Mouse (Mus musculus) thymus, postnatal 4 days (tissue): ENCODE data around the gene Slc26a3.

Experiments
- DNase-seq: peaks from one replicate; pipeline ENCODE4 v3.0.0; 2021

Slc26a3 gene

DNA sequence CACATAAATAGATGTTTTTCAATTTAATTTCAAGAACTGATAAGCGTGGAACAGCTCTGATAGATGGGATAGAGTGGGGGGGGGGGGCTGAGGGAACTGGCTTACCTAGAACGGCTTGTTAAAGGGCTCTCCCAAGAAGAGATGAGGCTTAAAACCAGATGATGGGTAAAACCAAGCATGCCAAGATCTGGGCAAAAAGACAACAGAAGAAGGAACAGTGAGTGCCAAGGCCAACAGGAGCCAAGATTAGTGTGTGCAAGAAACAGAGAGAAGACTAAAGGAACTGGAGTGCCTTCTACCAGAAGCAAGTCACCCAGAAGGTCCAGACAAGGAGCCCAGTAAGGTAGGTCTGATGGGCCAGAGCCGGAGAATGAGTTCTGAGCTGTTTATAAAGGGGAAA lies at the start of gene Slc26a3:
Gene Slc26a3, plus strand, starts transcription at position 301 of the 400 bp plus-strand sequence.
- no peak for DNase-seq

DNA sequence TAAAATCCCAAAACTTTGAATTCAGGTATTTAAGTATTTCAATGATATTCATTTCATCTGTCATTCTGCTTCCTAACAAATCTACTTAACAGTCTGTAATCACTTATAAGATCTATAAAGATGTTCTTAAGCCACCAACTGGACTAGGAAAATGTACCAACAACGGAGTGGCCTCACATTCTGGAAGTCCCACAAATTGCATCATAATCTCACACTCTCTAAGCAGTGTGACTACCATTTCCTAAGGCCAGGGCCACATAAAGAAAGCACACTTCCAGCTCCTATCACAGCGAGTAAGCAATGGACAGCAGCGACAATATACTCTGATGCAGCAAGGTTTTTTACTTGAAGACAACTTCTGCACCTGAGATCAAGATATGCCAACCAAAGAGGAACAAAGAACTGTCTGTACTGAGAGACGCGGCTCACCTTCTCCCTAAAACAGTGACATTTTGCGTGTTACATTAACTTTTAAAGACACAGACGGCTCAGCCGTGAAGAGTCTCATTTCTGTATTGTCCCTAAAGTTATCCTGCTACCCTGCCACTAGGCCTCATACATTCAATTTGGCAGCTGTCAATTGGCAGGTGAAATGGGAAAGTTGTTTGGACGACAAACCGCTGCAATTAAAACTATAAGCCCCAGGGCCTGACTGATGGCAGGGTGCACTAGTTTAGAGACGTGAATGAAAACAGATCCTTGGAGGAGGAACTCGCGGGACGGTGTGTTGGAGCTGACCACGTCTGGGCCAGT lies 40.3 kb upstream of the Slc26a3 start:
- DNase-seq = no peak

DNA sequence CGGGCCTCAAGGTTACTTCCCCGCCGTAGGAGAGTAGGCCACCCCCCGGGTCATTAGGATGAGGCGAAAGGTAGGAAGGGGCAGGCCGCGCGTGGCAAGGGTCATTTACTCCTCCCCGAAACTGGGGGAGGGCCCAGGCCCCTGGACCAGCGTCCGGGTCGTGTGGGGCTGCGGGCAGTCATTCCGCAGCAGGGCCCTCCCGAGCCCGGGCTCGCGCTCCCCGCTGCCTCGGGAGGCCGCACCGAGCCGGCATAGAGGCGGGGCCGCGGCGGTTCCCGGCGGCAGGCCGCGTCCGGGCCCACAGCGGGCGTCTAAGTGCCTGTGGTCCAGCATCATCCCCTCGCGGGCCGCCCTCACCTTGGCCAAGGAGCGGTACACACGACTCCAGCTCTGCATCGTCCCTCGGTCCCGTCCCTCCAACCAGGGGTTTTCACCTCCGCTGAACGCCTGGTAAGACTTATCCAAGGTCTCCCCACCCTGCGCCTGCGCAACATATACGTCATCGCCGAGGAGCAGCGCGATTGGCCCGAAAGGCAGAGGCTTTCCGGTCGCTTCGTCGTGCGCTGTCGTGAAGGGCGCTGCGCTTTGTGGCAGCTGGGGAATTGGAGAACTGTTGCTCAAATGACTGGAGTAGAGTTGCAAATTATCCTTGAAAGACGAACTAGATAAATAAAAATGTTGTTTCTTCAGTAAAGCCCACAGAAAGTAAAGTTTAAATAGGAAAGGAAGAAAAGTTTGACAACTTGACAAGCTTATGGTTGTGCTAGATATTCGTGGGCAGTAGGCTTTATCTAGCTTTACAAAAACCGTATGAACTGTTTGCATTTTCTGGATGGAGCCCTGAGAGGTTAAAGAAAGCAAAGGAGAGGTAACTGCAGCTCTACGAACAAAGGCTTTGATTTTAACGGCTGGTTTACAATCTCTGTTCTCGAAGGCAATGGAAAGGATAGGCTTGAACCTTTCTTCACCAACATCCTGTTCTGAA lies 39.4 kb upstream of the Slc26a3 start, which contains the start of gene Dld:
Gene Dld, minus strand, starts transcription at position 510 of the 985 bp plus-strand sequence.
- DNase-seq = peak; percentile 97

DNA sequence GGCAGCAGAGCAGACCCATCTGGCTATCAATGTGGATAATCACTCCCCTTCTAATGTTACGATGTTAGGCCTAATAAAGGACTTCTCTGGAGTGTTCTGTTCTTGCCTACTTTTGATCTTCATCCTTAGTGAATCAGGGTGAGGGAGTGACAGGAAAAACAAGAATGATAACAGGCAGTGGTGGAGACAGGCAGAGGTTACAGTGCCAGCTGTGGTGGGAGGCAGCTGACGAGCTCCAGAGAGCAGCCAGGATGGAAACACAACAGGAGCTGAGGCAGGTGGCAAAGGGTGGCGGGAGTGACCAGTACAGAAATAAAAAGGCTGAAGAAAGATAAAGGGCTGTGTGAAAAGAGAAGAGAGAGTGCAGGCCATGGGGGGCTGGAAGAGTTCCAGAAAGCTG lies 24.2 kb upstream of the Slc26a3 start:
- DNase-seq = no peak

DNA sequence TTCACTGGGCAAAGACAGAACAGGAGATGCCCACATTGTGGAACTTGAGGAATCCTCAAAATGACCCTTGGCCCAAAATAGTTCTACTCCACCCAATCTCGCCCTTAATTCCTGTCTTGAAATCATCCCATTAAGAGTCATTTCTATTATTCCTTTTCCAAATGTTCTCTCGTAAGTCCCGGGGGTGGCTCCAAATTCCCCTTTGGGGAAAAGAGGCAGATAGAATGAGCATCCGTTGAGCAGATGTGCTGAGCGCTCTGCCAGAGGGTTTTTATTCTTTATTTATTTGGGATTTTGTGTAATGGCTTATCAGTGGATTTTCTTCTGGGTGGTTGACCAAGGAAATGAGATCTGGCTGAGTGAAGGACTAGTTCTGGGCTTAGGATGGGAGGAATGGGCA lies 22.9 kb upstream of the Slc26a3 start:
- DNase-seq = no peak

DNA sequence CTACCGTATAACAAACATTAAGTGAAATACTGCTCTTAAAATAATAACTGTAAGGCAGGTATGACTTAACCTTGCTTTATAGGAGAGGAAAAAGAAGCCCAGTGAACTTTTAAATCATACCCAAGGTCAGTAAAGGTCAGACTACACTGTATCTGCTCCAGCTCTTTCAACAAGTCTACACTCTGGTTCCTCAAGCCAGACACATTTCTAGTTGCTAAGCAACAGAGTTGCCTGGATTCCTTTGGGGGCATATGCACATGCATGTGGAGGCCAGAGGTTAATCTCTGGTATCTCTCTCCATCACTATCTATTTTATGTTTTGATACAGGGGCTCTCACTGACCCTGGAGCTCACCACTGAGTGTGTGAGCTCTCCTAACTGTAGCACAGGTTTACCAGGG lies 21.6 kb upstream of the Slc26a3 start:
- no peak for DNase-seq

DNA sequence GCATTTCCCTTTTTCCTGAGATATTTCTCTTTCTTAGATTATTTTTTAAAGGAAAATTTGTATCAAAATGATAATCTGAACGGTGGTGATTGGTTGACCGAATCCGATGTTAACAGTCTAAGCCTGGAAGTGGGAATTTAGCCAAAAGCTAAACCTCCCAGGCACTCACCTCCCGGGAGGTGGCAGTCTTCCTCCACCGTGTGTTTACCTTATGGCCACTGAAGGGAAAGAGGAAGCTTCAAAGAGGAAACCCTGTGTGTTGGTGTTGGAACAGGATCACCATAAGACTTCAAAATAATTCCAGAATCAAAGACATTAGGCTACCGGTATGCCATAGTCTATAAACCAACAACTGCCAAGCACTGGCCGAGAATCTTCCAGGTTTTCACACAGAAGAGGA lies 21.0 kb upstream of the Slc26a3 start:
- no peak for DNase-seq

DNA sequence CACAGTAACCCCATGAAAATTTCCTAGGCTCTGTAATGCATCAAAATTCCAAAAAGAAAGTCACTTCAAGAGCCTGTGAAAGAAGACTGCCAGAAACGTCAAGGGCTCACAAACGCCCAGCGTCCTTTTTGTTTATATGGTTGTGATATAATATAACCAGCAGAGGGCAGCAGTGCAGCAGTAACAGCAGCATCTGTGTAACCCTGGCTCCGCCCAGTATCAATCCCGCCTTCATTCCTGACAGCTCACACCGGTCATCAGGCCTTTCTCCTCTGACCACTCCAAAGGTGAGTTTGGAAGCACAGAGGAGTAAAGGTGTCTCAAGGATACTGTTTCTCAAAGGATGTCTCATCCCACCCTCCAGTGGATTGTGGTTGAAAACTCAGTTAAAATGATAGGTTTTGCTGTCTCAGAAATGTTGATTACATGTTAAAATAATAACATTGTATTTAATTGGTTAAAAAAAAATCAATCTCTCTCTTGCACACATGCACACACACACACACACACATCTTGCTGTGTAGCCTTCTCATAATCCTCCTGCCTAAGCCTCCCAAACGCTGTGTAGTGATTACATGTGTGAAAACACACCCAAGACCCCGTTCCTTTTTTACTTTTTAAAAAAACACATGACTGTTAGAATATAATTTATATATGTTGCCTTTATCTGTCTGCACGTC lies 15.9 kb upstream of the Slc26a3 start:
- DNase-seq = peak; percentile 62

DNA sequence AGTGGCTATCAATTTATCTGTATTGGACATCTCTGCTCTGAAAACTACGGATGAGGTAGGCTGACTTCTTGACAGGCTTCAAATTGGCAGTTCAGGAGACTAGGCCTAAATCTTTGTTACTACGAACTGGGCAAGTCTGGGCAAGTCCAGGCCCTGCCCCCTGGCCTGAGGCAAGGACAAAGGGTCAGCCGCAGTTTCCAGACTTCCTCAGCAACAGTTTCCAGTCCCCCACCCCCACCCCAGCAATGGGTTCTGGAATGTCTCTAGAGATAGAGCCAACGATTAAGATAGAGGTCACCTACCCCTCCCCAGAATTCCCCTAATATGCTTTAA lies 15.4 kb upstream of the Slc26a3 start:
- no peak for DNase-seq

DNA sequence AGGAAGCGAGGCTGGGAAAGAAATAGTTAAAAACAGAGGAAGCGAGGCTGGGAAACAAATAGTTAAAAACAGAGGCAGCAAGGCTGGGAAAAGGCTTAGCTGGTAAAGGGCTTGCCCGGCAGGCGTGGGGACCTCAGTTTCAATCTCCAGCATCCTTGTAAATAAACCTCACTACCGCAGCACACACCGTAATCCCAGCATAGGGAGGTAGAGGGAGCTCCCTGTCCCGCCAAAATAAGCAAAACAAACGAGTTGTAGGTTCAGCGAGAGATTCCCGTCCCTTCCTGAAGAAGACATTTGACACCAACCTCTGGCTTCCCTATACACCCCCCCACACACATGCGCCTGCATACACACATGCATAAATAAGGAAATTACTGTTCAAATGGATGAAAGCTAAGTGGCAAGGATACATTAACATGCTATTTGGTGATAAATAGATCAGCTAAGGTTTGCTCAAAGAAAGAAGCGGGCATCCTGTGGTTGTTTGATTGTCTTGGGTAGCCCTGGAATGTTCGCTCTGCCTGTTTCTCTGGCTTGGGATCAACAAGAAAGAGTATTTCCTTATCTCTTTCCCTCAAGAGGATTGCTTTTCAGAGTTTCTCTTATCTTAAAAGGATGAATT lies 14.2 kb upstream of the Slc26a3 start:
- no peak for DNase-seq

DNA sequence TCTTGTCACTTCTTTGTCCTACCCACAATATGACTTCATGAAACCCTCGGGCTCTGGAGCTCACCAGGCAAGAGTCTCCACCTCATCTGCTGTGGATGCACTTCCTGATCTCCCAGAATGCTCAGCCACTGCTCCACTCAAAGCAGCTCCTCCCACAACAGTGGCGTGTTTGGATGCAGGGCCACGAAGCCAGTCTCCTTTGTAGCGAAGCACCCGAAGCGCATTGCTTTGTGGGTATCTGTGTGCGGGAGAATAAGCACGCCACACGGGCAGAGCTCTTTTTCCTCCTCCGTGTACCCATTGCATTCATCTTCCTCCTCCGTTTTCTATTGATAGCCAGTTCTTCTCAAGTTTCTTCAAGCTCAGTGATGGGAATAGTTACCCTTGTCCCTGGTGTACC lies 13.4 kb upstream of the Slc26a3 start:
- DNase-seq = no peak

DNA sequence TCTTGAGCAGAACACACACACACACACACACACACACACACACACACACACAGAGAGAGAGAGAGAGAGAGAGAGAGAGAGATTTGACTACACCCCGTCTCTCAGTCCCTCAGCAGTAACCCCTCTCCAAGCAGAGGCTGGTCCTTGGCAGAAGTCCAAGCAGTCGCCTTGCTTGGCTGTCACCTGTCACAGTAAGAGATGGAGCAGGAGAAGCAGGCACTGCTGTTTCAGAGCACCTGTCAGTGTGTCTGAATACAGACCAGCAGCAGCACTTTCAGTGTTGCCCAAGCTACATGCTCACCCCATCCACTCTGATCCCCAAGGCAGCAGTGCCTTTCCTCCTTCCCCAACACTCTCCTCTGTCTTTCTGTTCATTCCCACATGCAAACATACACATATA lies 9.8 kb upstream of the Slc26a3 start:
- no peak for DNase-seq

DNA sequence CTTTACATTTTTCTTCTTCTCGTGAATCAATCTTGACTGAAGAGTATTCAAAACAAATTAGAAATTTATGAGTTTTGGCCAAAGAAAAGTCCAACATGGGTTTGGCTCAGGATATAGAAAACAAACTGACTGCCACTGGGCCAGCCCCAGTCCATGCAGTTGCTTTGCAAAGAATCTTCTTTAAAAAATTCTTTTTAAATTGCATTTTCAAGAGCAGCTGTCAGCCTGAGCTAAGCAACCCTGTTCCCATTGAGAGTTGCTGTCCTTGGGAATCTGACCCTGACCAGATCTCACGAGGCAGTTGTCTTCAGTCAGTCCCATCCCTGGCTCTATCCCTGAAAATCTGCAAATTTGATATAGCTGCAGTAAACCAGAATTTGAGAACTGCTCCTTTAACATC lies 8.2 kb upstream of the Slc26a3 start:
- DNase-seq = no peak

DNA sequence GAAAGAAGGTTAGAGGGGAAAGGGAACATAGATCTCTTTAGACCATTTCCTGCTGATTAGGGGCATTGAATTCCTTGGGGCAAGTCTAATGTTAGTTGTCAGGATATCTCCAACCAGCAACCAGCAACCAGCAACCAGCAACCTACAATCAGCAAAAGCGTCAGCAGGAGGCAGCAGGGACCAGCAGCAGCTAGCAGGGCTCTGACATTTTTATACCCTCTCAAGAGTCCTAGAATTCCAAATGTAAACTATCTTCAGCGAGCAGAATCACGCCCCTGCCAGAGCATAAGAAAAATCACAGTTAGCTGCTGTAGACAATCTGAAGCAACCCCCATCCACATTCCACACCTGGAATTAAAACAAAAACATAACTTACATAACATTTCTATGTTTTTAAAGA lies 3.4 kb upstream of the Slc26a3 start:
- no peak for DNase-seq

DNA sequence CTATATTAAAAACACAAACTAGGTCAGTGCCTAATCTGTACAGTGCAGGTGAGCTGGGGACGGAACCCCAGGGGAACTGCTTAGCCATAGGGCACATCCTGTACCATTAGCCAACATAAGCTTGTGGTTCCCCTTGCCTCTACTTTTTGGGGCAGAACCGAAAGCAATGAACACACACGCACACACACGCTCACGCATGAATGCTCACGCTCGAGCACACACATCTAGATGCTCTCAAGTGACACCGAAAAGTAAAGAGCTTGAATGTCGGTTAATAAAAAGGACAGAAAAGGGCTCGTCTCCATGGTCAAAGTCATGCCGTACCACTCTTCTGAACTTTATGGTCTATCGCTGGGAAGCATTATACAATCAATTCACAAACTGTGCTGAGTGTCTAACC lies 1.0 kb downstream of the Slc26a3 start:
- no peak for DNase-seq

DNA sequence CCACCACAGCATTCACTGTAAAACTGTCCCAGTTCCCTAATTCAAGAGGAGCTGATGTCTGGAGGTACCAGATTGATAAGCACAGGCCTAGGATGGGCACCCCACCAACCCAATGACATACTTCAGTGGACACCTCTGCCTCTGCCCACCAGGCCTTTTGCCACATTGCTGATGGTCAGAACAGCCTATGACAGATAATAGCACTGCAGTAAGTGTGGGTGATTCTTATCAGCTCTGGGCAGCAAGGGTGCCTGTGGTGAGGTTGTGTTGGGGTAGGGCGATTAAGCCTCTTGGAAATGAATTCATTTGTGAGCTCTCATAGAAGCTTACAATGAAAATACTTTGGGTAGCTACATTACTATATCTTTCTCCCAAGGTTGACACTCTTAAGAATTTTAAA lies 5.2 kb downstream of the Slc26a3 start:
- DNase-seq = no peak

DNA sequence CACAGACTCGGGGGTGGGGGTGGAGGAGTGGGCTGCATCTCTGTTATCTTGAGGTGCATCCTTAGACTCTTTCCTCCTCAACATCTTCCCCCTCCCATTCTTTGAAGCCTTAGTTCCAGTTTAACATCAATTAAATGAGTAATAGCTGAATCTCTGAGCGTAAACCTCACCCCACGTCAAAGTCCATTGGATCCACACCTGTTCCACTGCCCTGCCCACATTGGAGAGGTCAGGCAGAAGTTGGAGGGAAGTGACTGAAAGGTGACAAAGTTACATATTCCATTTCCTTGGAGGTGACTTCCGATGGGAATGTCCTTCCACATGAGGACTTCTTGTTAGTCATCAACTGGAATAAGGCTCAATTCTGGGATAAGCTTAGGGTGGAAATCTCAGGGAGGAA lies 7.0 kb downstream of the Slc26a3 start:
- no peak for DNase-seq

DNA sequence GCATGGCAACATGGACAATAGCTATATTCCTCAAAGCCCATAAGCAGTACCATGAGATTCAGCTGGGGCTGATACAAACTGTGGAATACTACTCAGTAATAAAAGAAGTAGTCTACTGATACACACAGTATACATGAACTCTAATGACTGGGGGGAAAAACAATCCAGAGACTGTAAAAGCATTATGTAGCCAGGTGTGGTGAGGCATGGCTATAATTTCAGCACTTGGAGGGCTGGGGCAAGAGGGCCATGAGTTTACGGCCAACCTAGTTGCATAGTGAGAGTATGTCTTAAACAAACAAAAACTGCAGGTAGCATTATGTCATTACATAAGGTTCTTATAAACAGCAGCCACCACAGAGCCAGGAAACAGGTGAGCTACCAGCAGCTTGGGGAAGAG lies 10.2 kb downstream of the Slc26a3 start:
- no peak for DNase-seq

DNA sequence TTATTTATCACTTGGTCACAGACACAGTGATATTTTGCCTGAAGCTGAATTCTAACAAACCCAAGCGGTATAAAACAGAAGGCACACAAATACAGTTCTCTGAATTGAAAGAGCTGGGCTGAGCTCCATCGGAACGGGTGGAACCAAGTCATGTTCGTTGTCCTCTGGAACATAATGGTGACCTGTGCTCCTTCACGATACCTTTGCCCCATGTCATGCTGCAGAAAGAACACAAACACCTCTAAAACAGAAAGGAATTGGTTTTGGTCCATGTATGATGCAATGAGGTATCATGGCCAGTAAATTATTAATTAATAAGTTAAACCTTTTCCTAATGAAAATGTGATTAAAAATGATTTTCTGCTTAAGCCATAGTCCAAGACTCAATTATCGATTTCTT lies 11.3 kb downstream of the Slc26a3 start:
- no peak for DNase-seq

DNA sequence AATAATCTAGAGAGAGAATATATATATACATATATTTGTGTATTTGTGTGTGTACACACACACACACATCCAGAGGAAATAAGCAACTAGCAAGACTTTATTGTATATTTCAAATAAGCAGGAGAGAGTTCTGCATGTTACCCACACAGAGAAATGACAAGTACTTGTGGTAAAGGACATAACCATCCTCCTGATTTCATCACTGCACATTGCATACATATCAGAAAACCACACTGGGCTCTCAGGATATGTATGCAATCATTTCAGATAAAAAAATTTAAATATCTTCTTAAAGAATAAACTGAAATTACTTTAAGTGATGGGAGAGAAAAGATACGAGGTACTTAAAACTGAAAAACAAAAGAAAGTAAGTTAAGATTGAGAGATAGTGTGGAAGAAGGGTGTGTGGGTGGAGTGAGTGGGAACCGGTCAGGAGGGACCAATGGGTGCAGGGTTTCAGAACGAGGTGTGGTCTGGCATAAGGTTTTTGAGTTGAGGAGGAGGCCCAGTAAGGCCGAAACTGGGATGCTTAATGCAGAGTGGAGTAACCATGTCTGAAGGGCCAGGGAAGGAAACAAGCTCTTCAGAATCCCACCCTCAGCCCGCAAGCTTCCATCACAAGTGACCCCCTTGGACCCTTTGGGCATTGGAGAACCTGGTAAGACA lies 14.0 kb downstream of the Slc26a3 start:
- no peak for DNase-seq

DNA sequence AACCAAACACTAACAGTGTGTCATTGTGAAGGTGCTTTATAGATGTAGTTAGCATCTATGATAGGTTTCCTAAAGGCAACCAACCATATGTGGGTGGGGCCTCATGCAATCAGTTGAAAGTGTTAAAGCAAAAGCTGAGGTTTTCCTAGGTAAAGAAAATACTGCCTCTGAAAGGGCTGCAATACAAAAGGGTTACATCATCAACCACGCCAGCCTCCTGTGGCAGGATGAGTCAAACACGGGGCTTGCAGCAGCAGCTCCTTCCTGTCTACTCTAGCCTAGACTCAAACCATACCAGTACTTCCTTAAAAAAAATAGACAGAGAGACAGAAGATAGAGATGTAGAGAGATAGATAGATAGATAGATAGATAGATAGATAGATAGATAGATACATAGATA lies 25.3 kb downstream of the Slc26a3 start:
- no peak for DNase-seq

DNA sequence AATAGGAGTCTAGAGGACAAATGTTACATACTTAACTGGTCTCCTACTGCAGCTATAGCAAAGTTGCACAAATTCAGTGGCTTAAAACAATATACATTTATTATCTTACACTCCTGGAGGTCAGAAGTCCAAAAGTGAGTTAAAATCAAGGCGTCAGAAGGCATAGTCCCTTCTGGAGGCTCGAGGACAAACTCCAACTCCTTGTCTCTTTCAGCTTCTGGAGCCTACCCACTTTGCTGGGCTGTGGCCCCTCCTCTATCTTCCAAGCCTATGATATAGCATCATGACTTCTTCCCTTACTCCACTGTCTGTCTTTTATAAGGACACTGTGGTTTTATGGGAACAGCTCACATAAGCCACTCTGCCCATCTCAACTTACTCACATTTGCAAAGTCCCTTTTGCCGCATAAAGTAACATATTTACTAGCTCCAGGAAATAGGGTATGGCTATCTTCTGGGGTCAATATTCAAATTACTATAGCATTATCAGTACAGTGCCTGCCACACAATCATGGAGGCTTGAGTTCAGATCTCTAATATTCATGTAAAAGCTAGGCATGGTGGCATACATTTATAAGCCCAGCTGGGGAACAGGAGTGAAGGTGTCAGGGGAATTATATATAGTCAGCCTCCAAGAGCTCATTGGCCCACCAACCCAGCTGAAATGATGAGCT lies 31.4 kb downstream of the Slc26a3 start:
- no peak for DNase-seq
